Mouse (Mus musculus) ES-E14 (cell line): ENCODE measurements at regions not wholly inside any gene's neighbourhood (a gene's known extent, or its start where the extent isn't known, plus 50 kb on each side); places are given as distances from the start of the nearest gene placed in this dataset.

Experiments used
- HCFC1 ChIP-seq: IDR thresholded peaks from 2 replicates; pipeline ENCODE4 v1.6.1; 2012; ENCODE audit warnings: low read length, inconsistent platforms, borderline replicate concordance; ENCODE audit not compliant: insufficient read depth
- MAFK ChIP-seq: IDR thresholded peaks from 2 replicates; pipeline ENCODE4 v1.6.1; 2014; ENCODE audit warnings: mild to moderate bottlenecking, low read depth, low read length, inconsistent platforms; ENCODE audit not compliant: insufficient read depth
- ZC3H11A ChIP-seq: IDR thresholded peaks from 2 replicates; pipeline ENCODE4 v1.6.1; 2012; ENCODE audit warnings: low read depth, mild to moderate bottlenecking, inconsistent platforms, low read length, borderline replicate concordance

- TF ChIP-seq HCFC1 (no peak), MAFK (no peak), ZC3H11A (no peak)
Measured at GRCm38 (mm10) chr4:72351985-72352384, 151.3 kb upstream of the Tle1 start.
